Mouse (Mus musculus) T-cell, adult 2 months (primary cell): Measurements from ENCODE around the gene Hist1h3g.
"Not testable (repeated sequence)": the region's sequence is repeated elsewhere in the genome, so short reads cannot be mapped to it uniquely, and the experiment has no call there.

Experiments
- DNase-seq: peaks from one replicate; pipeline ENCODE4 v3.0.0; 2022; ENCODE audit warnings: low spot score

The Hist1h3g gene

GRCm38 (mm10) chr13:23536076-23536822, 1.0 kb downstream of the Hist1h3g start:
- DNase-seq: no peak

- no peak for DNase-seq
Observed at GRCm38 (mm10) chr13:23537006-23537710, 1.9 kb downstream of the Hist1h3g start.

GRCm38 (mm10) chr13:23538249-23538648, 3.0 kb downstream of the Hist1h3g start:
- DNase-seq: no peak

GRCm38 (mm10) chr13:23539821-23540220, 4.6 kb downstream of the Hist1h3g start:
- DNase-seq: not testable (repeated sequence)

- no peak for DNase-seq
Observed at GRCm38 (mm10) chr13:23541497-23541896, 6.3 kb downstream of the Hist1h3g start.

GRCm38 (mm10) chr13:23542225-23542980, 7.2 kb downstream of the Hist1h3g start:
- not testable (repeated sequence) for DNase-seq

- DNase-seq: peak; percentile 83
Observed at GRCm38 (mm10) chr13:23542999-23543607, 7.9 kb downstream of the Hist1h3g start, which contains the start of gene Hist1h2bh. Gene Hist1h2bh, minus strand, starts transcription at chr13:23543392.

- DNase-seq: peak; percentile 83
Observed at GRCm38 (mm10) chr13:23543965-23544786, 9.0 kb downstream of the Hist1h3g start, which contains the start of gene Hist1h3f. Gene Hist1h3f, plus strand, starts transcription at chr13:23544052.

GRCm38 (mm10) chr13:23544787-23545120, 9.5 kb downstream of the Hist1h3g start:
- not testable (repeated sequence) for DNase-seq

- DNase-seq: no peak
Observed at GRCm38 (mm10) chr13:23546694-23547093, 11.5 kb downstream of the Hist1h3g start.

- no peak for DNase-seq
Observed at GRCm38 (mm10) chr13:23550761-23551145, 15.5 kb downstream of the Hist1h3g start.

- DNase-seq: peak; percentile 83
Observed at GRCm38 (mm10) chr13:23551146-23551834, 16.1 kb downstream of the Hist1h3g start, which contains the start of gene Hist1h4f. Gene Hist1h4f, minus strand, starts transcription at chr13:23551648.

GRCm38 (mm10) chr13:23551931-23552914, 17.0 kb downstream of the Hist1h3g start:
- no peak for DNase-seq

GRCm38 (mm10) chr13:23552962-23553361, 17.7 kb downstream of the Hist1h3g start, which contains the start of gene Hist1h1d:
Gene Hist1h1d, plus strand, starts transcription at chr13:23553262.
- DNase-seq: no peak

- no peak for DNase-seq
Observed at GRCm38 (mm10) chr13:23554393-23554792, 19.2 kb downstream of the Hist1h3g start.

GRCm38 (mm10) chr13:23554925-23555838, 20.0 kb downstream of the Hist1h3g start:
- DNase-seq: peak; percentile 60

GRCm38 (mm10) chr13:23555839-23556416, 20.7 kb downstream of the Hist1h3g start:
- DNase-seq: peak; percentile 63

- no peak for DNase-seq
Observed at GRCm38 (mm10) chr13:23556906-23557305, 21.7 kb downstream of the Hist1h3g start.
